Comparison of ENCODE assay signal across 8 mouse cellular contexts in genomic region chr15:100091818-100092217, GRCm38 (mm10). TPM values are rescaled to one million over a fixed set of nuclear protein-coding genes. Genes with fewer than 3 reads are reported as not detected.
DNase-seq lines count a peak whose midpoint lies in the region; ATAC-seq and TF ChIP-seq lines count a peak whose summit lies in the region.
"Had no signal": no experiment of that assay in that cellular context is flagged by ENCODE, and none has a peak within 500 bp of the region (broad histone marks: within the 10 kb centered on the region; RNA-seq: fewer than 3 reads in every experiment).

No protein-coding gene starts in this region.

- no peak overlapping the region for H3K4me3 ChIP-seq in intestine, embryonic 15.5 days (replicated peaks)
- H3K4me3 ChIP-seq in intestine, postnatal 0 days (ENCODE audit: low read depth, low read length): no peak overlapping the region
- H3K4me3 ChIP-seq in bone marrow, adult 2 months (replicated peaks; ENCODE audit: control insufficient read depth, low read depth, low read length): no peak overlapping the region
- no peak overlapping the region for H3K4me3 ChIP-seq in hindbrain, embryonic 12.5 days
- no peak overlapping the region for H3K4me3 ChIP-seq in midbrain, embryonic 15.5 days

- peak overlapping the region; percentile 30 for H3K4me2 ChIP-seq in intestine, embryonic 15.5 days (replicated peaks)
- no peak overlapping the region for H3K4me2 ChIP-seq in intestine, postnatal 0 days (replicated peaks; ENCODE audit: low read depth)
- H3K4me2 ChIP-seq in hindbrain, embryonic 12.5 days (replicated peaks): no peak overlapping the region
- no peak overlapping the region for H3K4me2 ChIP-seq in midbrain, embryonic 15.5 days

- H3K36me3 ChIP-seq in intestine, embryonic 15.5 days: no peaks in the 10 kb centered on the region
- H3K36me3 ChIP-seq in intestine, postnatal 0 days (ENCODE audit: control insufficient read depth, insufficient read depth): no peaks in the 10 kb centered on the region
- no peaks in the 10 kb centered on the region for H3K36me3 ChIP-seq in hindbrain, embryonic 12.5 days
- H3K36me3 ChIP-seq in midbrain, embryonic 15.5 days (replicated peaks): no peaks in the 10 kb centered on the region

- no peak for ATAC-seq in intestine, embryonic 15.5 days
- ATAC-seq in intestine, postnatal 0 days: no peak
- ATAC-seq in hindbrain, embryonic 12.5 days (ENCODE audit: low FRiP score): no peak
- ATAC-seq in midbrain, embryonic 15.5 days (replicated peaks): 0 out of 2 replicates have a peak, but pooled peaks have one; percentile 6
- ATAC-seq: Patski had no signal

- TF ChIP-seq CTCF in intestine, postnatal 0 days (IDR thresholded peaks at IDR 0.05; ENCODE audit: low read depth): no peak
- TF ChIP-seq CTCF in bone marrow, adult 2 months (IDR thresholded peaks at IDR 0.05; ENCODE audit: control insufficient read depth, insufficient read depth, low read length): no peak

- peaks cover 25% of the 10 kb centered on the region for H3K4me1 ChIP-seq in intestine, embryonic 15.5 days (replicated peaks)
- 0 out of 2 replicates have a peak, but pooled peaks cover 10% of the 10 kb centered on the region for H3K4me1 ChIP-seq in intestine, postnatal 0 days (replicated peaks; ENCODE audit: control insufficient read depth, insufficient read depth, low read length)
- H3K4me1 ChIP-seq in bone marrow, adult 2 months (ENCODE audit: control insufficient read depth, insufficient read depth, low read length): peaks cover 6% of the 10 kb centered on the region
- H3K4me1 ChIP-seq in hindbrain, embryonic 12.5 days: peaks cover 31% of the 10 kb centered on the region
- H3K4me1 ChIP-seq in midbrain, embryonic 15.5 days: peaks cover 32% of the 10 kb centered on the region

- TF ChIP-seq POLR2A in bone marrow, adult 2 months (IDR thresholded peaks at IDR 0.05; ENCODE audit: borderline replicate concordance, control insufficient read depth, low read depth, low read length): no peak

- H3K9ac ChIP-seq in intestine, embryonic 15.5 days: peak overlapping the region; percentile 13; the same call in 1 of the 2 replicates
- H3K9ac ChIP-seq in intestine, postnatal 0 days (ENCODE audit: low read depth, low read length): no peak overlapping the region
- H3K9ac ChIP-seq in hindbrain, embryonic 12.5 days: no peak overlapping the region
- no peak overlapping the region for H3K9ac ChIP-seq in midbrain, embryonic 15.5 days

- H3K9me3 ChIP-seq in intestine, embryonic 15.5 days: no peaks in the 10 kb centered on the region
- no peaks in the 10 kb centered on the region for H3K9me3 ChIP-seq in intestine, postnatal 0 days (ENCODE audit: control insufficient read depth)
- no peaks in the 10 kb centered on the region; the same call in 1 of the 2 replicates for H3K9me3 ChIP-seq in hindbrain, embryonic 12.5 days (replicated peaks)
- H3K9me3 ChIP-seq in midbrain, embryonic 15.5 days: no peaks in the 10 kb centered on the region

- WGBS in intestine, embryonic 15.5 days: 59% methylated on average over 8 of the region's 8 CpGs
- 69% methylated on average over 8 of the region's 8 CpGs for WGBS in intestine, postnatal 0 days
- WGBS in bone marrow, adult 2 months: 37% methylated on average over 8 of the region's 8 CpGs
- 72% methylated on average over 8 of the region's 8 CpGs for WGBS in hindbrain, embryonic 12.5 days
- 48% methylated on average over 8 of the region's 8 CpGs for WGBS in midbrain, embryonic 15.5 days

- no peaks in the 10 kb centered on the region for H3K27me3 ChIP-seq in intestine, embryonic 15.5 days (replicated peaks)
- H3K27me3 ChIP-seq in intestine, postnatal 0 days (replicated peaks; ENCODE audit: control insufficient read depth, insufficient read depth, low read length): no peaks in the 10 kb centered on the region
- H3K27me3 ChIP-seq in hindbrain, embryonic 12.5 days: no peaks in the 10 kb centered on the region
- H3K27me3 ChIP-seq in midbrain, embryonic 15.5 days (replicated peaks): no peaks in the 10 kb centered on the region
- H3K27me3 ChIP-seq: Patski had no signal

- DNase-seq in right cerebral cortex, postnatal 14 days: no peak
- no peak for DNase-seq in adrenal gland, postnatal 4 days (ENCODE audit: low spot score in 2 of 2)

- H3K27ac ChIP-seq in intestine, embryonic 15.5 days: no peak overlapping the region
- H3K27ac ChIP-seq in intestine, postnatal 0 days (ENCODE audit: low read depth, low read length): no peak overlapping the region
- H3K27ac ChIP-seq in bone marrow, adult 2 months (ENCODE audit: control insufficient read depth, insufficient read depth, low read depth, low read length, poor library complexity): 0 out of 2 replicates have a peak overlapping the region, but pooled peaks have one; percentile 2
- peak overlapping the region; percentile 9 for H3K27ac ChIP-seq in hindbrain, embryonic 12.5 days
- H3K27ac ChIP-seq in midbrain, embryonic 15.5 days: peak overlapping the region; percentile 35; the same call in 1 of the 2 replicates

RNA-seq across cellular contexts. Expression of gene Dip2b, which starts 53.4 kb away (rescaled TPM):
- polyA plus RNA-seq in intestine, embryonic 15.5 days (2015; fragmentation: Nextera tagmentation; extraction: Ambion mirVana): 7.6 and 8.1 TPM in 2 replicates
- polyA plus RNA-seq in intestine, postnatal 0 days (2015; fragmentation: Nextera tagmentation; extraction: Ambion mirVana): 4.9 and 5.0 TPM in 2 replicates
- polyA plus RNA-seq in bone marrow, adult 2 months (2011; ENCODE audit: insufficient read depth, insufficient read length, low replicate concordance, missing spikeins): 3.3 and 7.1 TPM in 2 replicates
- 26.8 and 27.5 TPM in 2 replicates for polyA plus RNA-seq in hindbrain, embryonic 12.5 days (2016; fragmentation: Nextera tagmentation; extraction: Ambion mirVana)
- 18.9 and 20.2 TPM in 2 replicates for polyA plus RNA-seq in midbrain, embryonic 15.5 days (2015; fragmentation: Nextera tagmentation; extraction: Ambion mirVana)
- total RNA-seq in adrenal gland, postnatal 4 days (2021): 10 to 100 TPM; 32.2 to 33.0 TPM

Comparison
In these comparisons a context has a peak if more than half of its experiments do, and no peak if none do; other contexts are left out.
1. H3K27ac ChIP-seq: peak in bone marrow, adult 2 months (single experiment), hindbrain, embryonic 12.5 days (single experiment) and midbrain, embryonic 15.5 days (single experiment); none in intestine, embryonic 15.5 days (single experiment) and intestine, postnatal 0 days (single experiment).